In the genomic region with DNA sequence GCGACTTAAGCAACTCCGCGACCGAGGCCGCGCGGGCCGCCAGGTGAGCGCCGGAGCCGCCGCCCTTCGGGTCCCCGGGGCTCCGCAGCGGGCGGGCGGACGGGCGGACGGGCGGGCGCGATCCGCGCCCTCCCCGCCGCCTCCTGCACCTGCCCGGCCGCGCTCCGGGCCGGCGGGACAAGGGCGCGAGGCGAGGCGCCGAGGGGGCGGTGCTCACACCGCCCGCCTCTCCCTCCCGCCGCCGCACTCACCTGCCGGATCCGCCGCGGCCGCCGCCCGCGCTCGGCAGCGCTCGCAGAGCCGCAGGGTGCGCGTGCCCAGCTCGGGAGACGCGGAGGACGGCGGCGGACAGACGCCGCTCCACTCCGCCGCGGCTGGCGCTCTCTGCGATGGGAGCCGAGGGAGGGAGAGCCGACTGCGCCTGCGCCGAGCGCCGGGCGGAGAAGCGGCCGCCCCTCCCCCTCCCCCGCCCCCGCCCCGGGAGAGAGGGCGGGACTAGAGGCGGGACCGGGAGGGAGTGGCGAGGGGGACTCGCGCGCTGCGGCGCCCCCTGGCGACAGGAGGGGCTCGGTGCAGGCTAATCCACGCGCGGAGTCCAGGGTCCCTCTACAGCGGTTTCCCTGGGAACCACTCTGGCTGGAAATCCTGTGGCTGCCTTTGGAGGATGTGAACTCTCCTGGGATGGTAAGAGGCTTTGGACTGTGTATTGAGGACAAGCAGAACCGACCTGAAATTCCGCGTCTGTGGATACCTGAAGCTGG, we compare ENCODE assay signal across 7 mouse cellular contexts. TPM values are rescaled to one million over a fixed set of nuclear protein-coding genes. Genes with fewer than 3 reads are reported as not detected.
A peak's percentile ranks its signal among the peaks of the same experiment; 100 is the strongest.
DNase-seq lines count a peak whose midpoint lies in the region; ATAC-seq and TF ChIP-seq lines count a peak whose summit lies in the region.

Gene Rab3ip (minus strand): TSS at position 761 of the 761 bp plus-strand sequence.

- peak within 1 kb of the TSS; percentile 88 for H3K27ac ChIP-seq in embryonic facial prominence, embryonic 12.5 days
- H3K27ac ChIP-seq in kidney, adult 2 months (ENCODE audit: insufficient read depth, low read depth, low read length): peak within 1 kb of the TSS; percentile 99
- H3K27ac ChIP-seq in limb, embryonic 12.5 days: peak within 1 kb of the TSS; percentile 86
- H3K27ac ChIP-seq in midbrain, embryonic 15.5 days: peak within 1 kb of the TSS; percentile 86
- peak within 1 kb of the TSS; percentile 86 for H3K27ac ChIP-seq in spleen, adult 2 months (ENCODE audit: insufficient read depth, low read length)

- under 1% methylated on average over 78 of the region's 103 CpGs for WGBS in embryonic facial prominence, embryonic 12.5 days
- WGBS in kidney, adult 2 months: 4% methylated on average over 101 of the region's 103 CpGs
- under 1% methylated on average over 61 of the region's 103 CpGs for WGBS in limb, embryonic 12.5 days
- WGBS in midbrain, embryonic 15.5 days: under 1% methylated on average over 69 of the region's 103 CpGs
- WGBS in spleen, adult 2 months: 1% methylated on average over 78 of the region's 103 CpGs

- no peaks in the 10 kb centered on the region for H3K27me3 ChIP-seq in embryonic facial prominence, embryonic 12.5 days
- H3K27me3 ChIP-seq in kidney, adult 2 months (replicated peaks; ENCODE audit: control insufficient read depth, insufficient read depth, low read length): no peaks in the 10 kb centered on the region
- no peaks in the 10 kb centered on the region for H3K27me3 ChIP-seq in limb, embryonic 12.5 days
- H3K27me3 ChIP-seq in midbrain, embryonic 15.5 days (replicated peaks): no peaks in the 10 kb centered on the region
- H3K27me3 ChIP-seq in spleen, adult 2 months (ENCODE audit: control insufficient read depth, insufficient read depth, low read length): no peaks in the 10 kb centered on the region

- DNase-seq in adrenal gland, postnatal 25 days: peak; percentile 94
- peak; percentile 89 to 93 for DNase-seq in heart, adult 18-20 months
- peak; percentile 92 for DNase-seq in kidney, adult 2 months
- DNase-seq in spleen, adult 2 months (ENCODE audit: low read depth in 1 of 2, low spot score in 2 of 2): peak; percentile 70 to 88

- H3K9me3 ChIP-seq in embryonic facial prominence, embryonic 12.5 days: no peaks in the 10 kb centered on the region
- 0 out of 2 replicates have a peak, but pooled peaks cover 5% of the 10 kb centered on the region for H3K9me3 ChIP-seq in limb, embryonic 12.5 days
- no peaks in the 10 kb centered on the region for H3K9me3 ChIP-seq in midbrain, embryonic 15.5 days

- peak within 1 kb of the TSS; percentile 80 for H3K4me3 ChIP-seq in embryonic facial prominence, embryonic 12.5 days
- H3K4me3 ChIP-seq in kidney, adult 2 months (ENCODE audit: insufficient read depth, low read depth, low read length): peak within 1 kb of the TSS; percentile 86
- peak within 1 kb of the TSS; percentile 89 for H3K4me3 ChIP-seq in limb, embryonic 12.5 days (replicated peaks)
- peak within 1 kb of the TSS; percentile 75 for H3K4me3 ChIP-seq in midbrain, embryonic 15.5 days
- peak within 1 kb of the TSS; percentile 86 for H3K4me3 ChIP-seq in spleen, adult 2 months (ENCODE audit: extremely low read depth, insufficient read depth, insufficient read length)

- ATAC-seq in embryonic facial prominence, embryonic 12.5 days (ENCODE audit: insufficient number of reproducible peaks, insufficient read depth, low FRiP score, low TSS enrichment): peak; percentile 87
- peak; percentile 89 for ATAC-seq in limb, embryonic 12.5 days (ENCODE audit: insufficient number of reproducible peaks, insufficient read depth, low FRiP score, low TSS enrichment, low read depth)
- ATAC-seq in midbrain, embryonic 15.5 days (replicated peaks): peak; percentile 95

- TF ChIP-seq CTCF in kidney, adult 2 months (conservative IDR thresholded peaks at IDR 0.05; ENCODE audit: insufficient read depth, insufficient read length, low read depth, low read length): peak; percentile 73
- peak; percentile 93 for TF ChIP-seq CTCF in spleen, adult 2 months (IDR thresholded peaks at IDR 0.05; ENCODE audit: extremely low read depth, insufficient read depth, insufficient read length, insufficient replicate concordance)

- peak; percentile 50 for TF ChIP-seq POLR2A in kidney, adult 2 months (IDR thresholded peaks at IDR 0.05; ENCODE audit: low read depth, low read length)
- peak; percentile 83 for TF ChIP-seq POLR2A in spleen, adult 2 months (IDR thresholded peaks at IDR 0.05; ENCODE audit: low read depth, low read length)

- peak within 1 kb of the TSS; percentile 81 for H3K9ac ChIP-seq in embryonic facial prominence, embryonic 12.5 days
- peak within 1 kb of the TSS; percentile 86 for H3K9ac ChIP-seq in limb, embryonic 12.5 days (replicated peaks)
- peak within 1 kb of the TSS; percentile 62 for H3K9ac ChIP-seq in midbrain, embryonic 15.5 days

- H3K4me2 ChIP-seq in embryonic facial prominence, embryonic 12.5 days (replicated peaks): peak within 1 kb of the TSS; percentile 62
- peak within 1 kb of the TSS; percentile 75 for H3K4me2 ChIP-seq in limb, embryonic 12.5 days
- H3K4me2 ChIP-seq in midbrain, embryonic 15.5 days: peak within 1 kb of the TSS; percentile 72

- H3K4me1 ChIP-seq in embryonic facial prominence, embryonic 12.5 days: peaks cover 7% of the 10 kb centered on the region
- peaks cover 4% of the 10 kb centered on the region; the same call in 1 of the 2 replicates for H3K4me1 ChIP-seq in kidney, adult 2 months (ENCODE audit: control insufficient read depth, insufficient read depth, low read length)
- peaks cover 35% of the 10 kb centered on the region for H3K4me1 ChIP-seq in limb, embryonic 12.5 days (replicated peaks)
- H3K4me1 ChIP-seq in midbrain, embryonic 15.5 days: peaks cover 13% of the 10 kb centered on the region
- peaks cover 3% of the 10 kb centered on the region for H3K4me1 ChIP-seq in spleen, adult 2 months (ENCODE audit: control insufficient read depth, insufficient read depth, insufficient read length)

- no peaks in the 10 kb centered on the region for H3K36me3 ChIP-seq in embryonic facial prominence, embryonic 12.5 days
- H3K36me3 ChIP-seq in kidney, adult 2 months (ENCODE audit: control insufficient read depth, insufficient read depth, low read length): no peaks in the 10 kb centered on the region
- H3K36me3 ChIP-seq in limb, embryonic 12.5 days: no peaks in the 10 kb centered on the region
- H3K36me3 ChIP-seq in midbrain, embryonic 15.5 days (replicated peaks): no peaks in the 10 kb centered on the region
- H3K36me3 ChIP-seq in spleen, adult 2 months (ENCODE audit: control insufficient read depth, insufficient read depth, low read length): no peaks in the 10 kb centered on the region

RNA-seq across cellular contexts. Expression of gene Rab3ip, which starts in this region (rescaled TPM):
- 34.2 and 38.0 TPM in 2 replicates for total RNA-seq in adrenal gland, postnatal 25 days (2021)
- 36.8 TPM in 2 replicates for polyA plus RNA-seq in embryonic facial prominence, embryonic 12.5 days (2016; fragmentation: Nextera tagmentation; extraction: Ambion mirVana)
- total RNA-seq in heart, adult 18-20 months (2021): 10 to 100 TPM; 89.8 to 92.3 TPM
- polyA plus RNA-seq in kidney, adult 2 months (2012; rRNA removed): 641 and 892 TPM in 2 replicates
- 41.9 and 44.4 TPM in 2 replicates for polyA plus RNA-seq in limb, embryonic 12.5 days (2016; fragmentation: Nextera tagmentation; extraction: Ambion mirVana)
- 41.8 and 42.8 TPM in 2 replicates for polyA plus RNA-seq in midbrain, embryonic 15.5 days (2015; fragmentation: Nextera tagmentation; extraction: Ambion mirVana)
- polyA plus RNA-seq in spleen, adult 2 months (2012; rRNA removed): 34.3 and 69.3 TPM in 2 replicates

Comparison
In these comparisons a context has a peak if more than half of its experiments do, and no peak if none do; other contexts are left out.
1. Peak in every context shown above with its lines: DNase-seq, ATAC-seq, H3K4me3 ChIP-seq and H3K27ac ChIP-seq.